Mouse (Mus musculus) small intestine, adult 2 months (tissue): ENCODE measurements around the gene Prpf18. TPM values are rescaled to one million over a fixed set of nuclear protein-coding genes. Genes with fewer than 3 reads are reported as not detected.

Experiments used
- H3K27ac ChIP-seq: fragments of 200-500 bp; 2 replicates; pipeline ENCODE4 v1.5.1; 2012; ENCODE audit warnings: low read depth, low read length, control low read depth, inconsistent platforms; ENCODE audit not compliant: insufficient read depth
- H3K27me3 ChIP-seq: fragments of 200-500 bp; 2 replicates; pipeline ENCODE4 v1.6.1; 2012; ENCODE audit warnings: mild to moderate bottlenecking, moderate library complexity, low read length, inconsistent platforms; ENCODE audit not compliant: control insufficient read depth, insufficient read depth
- H3K36me3 ChIP-seq: fragments of 200-500 bp; 2 replicates; pipeline ENCODE4 v1.6.1; 2012; ENCODE audit warnings: mild to moderate bottlenecking, low read length, control low read depth, inconsistent platforms; ENCODE audit not compliant: control insufficient read depth, insufficient read depth
- H3K4me1 ChIP-seq: fragments of 200-500 bp; 2 replicates; pipeline ENCODE4 v1.6.1; 2012; ENCODE audit warnings: low read length, inconsistent platforms, mixed read lengths; ENCODE audit not compliant: control insufficient read depth, insufficient read depth, insufficient read length
- H3K4me3 ChIP-seq: fragments of 200-500 bp; 2 replicates; pipeline ENCODE4 v1.5.1; 2012; ENCODE audit warnings: low read depth, mild to moderate bottlenecking, control low read depth, inconsistent platforms, low read length, moderate library complexity
- CTCF ChIP-seq: fragments of 200-500 bp; IDR thresholded peaks from 2 replicates; pipeline ENCODE4 v1.5.1; 2012; ENCODE audit warnings: low read depth, mild to moderate bottlenecking, control low read depth, inconsistent platforms, low read length, moderate library complexity, mixed read lengths; ENCODE audit not compliant: insufficient replicate concordance, insufficient read length; ENCODE audit errors: extremely low read depth
- POLR2A ChIP-seq: fragments of 200-500 bp; IDR thresholded peaks from 2 replicates; pipeline ENCODE4 v1.6.1; 2012; ENCODE audit warnings: low read depth, mild to moderate bottlenecking, control low read depth, inconsistent platforms, low read length, moderate library complexity
- WGBS: fragments of 180-500 bp; shearing (Covaris S2); methylation state at CpG from one replicate; pipeline ENCODE4 v1.1.7; 2018; 5-methylcytosine and 5-hydroxymethylcytosine counted together
- polyA plus RNA-seq: library from polyadenylated mRNA; depleted of rRNA; stranded (reverse); fragments of >200 nt; gene quantifications from 2 replicates; pipeline ENCODE4 v1.2.3, GENCODE M21; 2012; rRNA removed

Prpf18 gene
- polyA plus RNA-seq, 1 experiment = 3.5 TPM

- no peak overlapping the region for H3K4me3 ChIP-seq
- no peaks in the 10 kb centered on the region for H3K27me3 ChIP-seq
- H3K36me3 ChIP-seq = peaks cover 12% of the 10 kb centered on the region
- H3K27ac ChIP-seq = no peak overlapping the region
- H3K4me1 ChIP-seq = peaks cover 4% of the 10 kb centered on the region; the same call in 1 of the 2 replicates
- 90% methylated on average over 7 of the region's 7 CpGs for WGBS
- TF ChIP-seq POLR2A = no peak
- no peak for TF ChIP-seq CTCF
Observed at GRCm38 (mm10) chr2:4575975-4576374, 75.9 kb downstream of the Prpf18 start.

GRCm38 (mm10) chr2:4575163-4575562 lies 76.8 kb downstream of the Prpf18 start:
- Histone ChIP-seq H3K27me3 (no peaks in the 10 kb centered on the region), H3K27ac (no peak overlapping the region), H3K36me3 (peaks cover 12% of the 10 kb centered on the region), H3K4me1 (peaks cover 5% of the 10 kb centered on the region; the same call in 1 of the 2 replicates), H3K4me3 (no peak overlapping the region)
- TF ChIP-seq CTCF (no peak), POLR2A (no peak)
- WGBS = 91% methylated on average over 2 of the region's 2 CpGs

- WGBS = 93% methylated on average over 5 of the region's 5 CpGs
- TF ChIP-seq CTCF (no peak), POLR2A (no peak)
Observed at GRCm38 (mm10) chr2:4574251-4574650, 77.7 kb downstream of the Prpf18 start.

GRCm38 (mm10) chr2:4573386-4573785 lies 78.5 kb downstream of the Prpf18 start:
- H3K27me3 ChIP-seq = no peaks in the 10 kb centered on the region
- TF ChIP-seq CTCF (no peak), POLR2A (no peak)
- 65% methylated on average over 4 of the region's 4 CpGs for WGBS
- H3K36me3 ChIP-seq = peaks cover 12% of the 10 kb centered on the region
- no peak overlapping the region for H3K27ac ChIP-seq
- peaks cover 9% of the 10 kb centered on the region; the same call in 1 of the 2 replicates for H3K4me1 ChIP-seq
- H3K4me3 ChIP-seq = no peak overlapping the region

More at GRCm38 (mm10) chr2:4574251-4574650, 77.7 kb downstream of the Prpf18 start:
- no peak overlapping the region for H3K4me3 ChIP-seq
- H3K27me3 ChIP-seq = no peaks in the 10 kb centered on the region
- peaks cover 12% of the 10 kb centered on the region for H3K36me3 ChIP-seq
- H3K4me1 ChIP-seq = peaks cover 7% of the 10 kb centered on the region; the same call in 1 of the 2 replicates
- H3K27ac ChIP-seq = no peak overlapping the region

- no peaks in the 10 kb centered on the region for H3K27me3 ChIP-seq
- no peak overlapping the region for H3K4me3 ChIP-seq
- 54% methylated on average over 7 of the region's 7 CpGs for WGBS
- peaks cover 12% of the 10 kb centered on the region for H3K36me3 ChIP-seq
- H3K4me1 ChIP-seq = peaks cover 9% of the 10 kb centered on the region; the same call in 1 of the 2 replicates
- no peak overlapping the region for H3K27ac ChIP-seq
- TF ChIP-seq CTCF (no peak), POLR2A (no peak)
Observed at GRCm38 (mm10) chr2:4572498-4573263, 79.2 kb downstream of the Prpf18 start.

Other genes with a start within 250 kb of the Prpf18 start
- gene Bend7, start 65.7 kb upstream of the Prpf18 start, polyA plus RNA-seq = 2.5 and 17.3 TPM in 2 replicates
- gene Sephs1, start 229.5 kb upstream of the Prpf18 start, polyA plus RNA-seq = 5.3 and 12.1 TPM in 2 replicates